Mouse (Mus musculus) adrenal gland, adult (tissue): Measurements from ENCODE around the gene Gpr4.

ENCODE experiments used
- DNase-seq, 2 experiments: peaks; one replicate each; pipeline ENCODE4 v3.0.0; 2022 to 2023; ENCODE audit warnings: low spot score in 1 of 2; ENCODE audit not compliant: inconsistent age in 2 of 2

Gpr4 gene

GRCm38 (mm10) chr7:19227883-19228792 is 15.8 kb downstream of the Gpr4 start, which contains the start of gene Opa3:
Opa3 (plus strand) TSS chr7:19228334.
- DNase-seq = peak; percentile 99 to 100

DNA sequence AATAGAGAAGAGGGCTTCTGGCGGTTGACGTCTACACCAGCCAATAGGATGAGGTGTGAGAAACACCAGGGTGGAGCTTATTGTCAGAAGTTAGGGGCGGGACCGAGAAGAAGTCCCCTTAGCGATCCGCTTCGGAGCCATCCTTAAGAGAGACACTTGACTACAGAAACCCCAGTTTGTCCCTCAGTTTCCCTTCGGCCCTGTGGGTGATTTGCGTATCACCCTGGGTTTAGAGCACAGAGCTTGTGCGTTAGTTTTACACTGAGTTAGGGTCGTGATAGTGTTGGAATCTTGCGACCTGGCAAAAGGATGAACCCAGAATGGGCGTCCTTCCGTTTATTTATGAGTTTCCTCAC is 16.4 kb downstream of the Gpr4 start:
- DNase-seq = no peak

GRCm38 (mm10) chr7:19229404-19229803 is 17.1 kb downstream of the Gpr4 start:
- no peak for DNase-seq

GRCm38 (mm10) chr7:19230041-19230580 is 17.8 kb downstream of the Gpr4 start:
- DNase-seq = peak in 1 of 2 experiments; percentile 41

- DNase-seq = no peak
Observed at GRCm38 (mm10) chr7:19230899-19231298, 18.6 kb downstream of the Gpr4 start.

DNA sequence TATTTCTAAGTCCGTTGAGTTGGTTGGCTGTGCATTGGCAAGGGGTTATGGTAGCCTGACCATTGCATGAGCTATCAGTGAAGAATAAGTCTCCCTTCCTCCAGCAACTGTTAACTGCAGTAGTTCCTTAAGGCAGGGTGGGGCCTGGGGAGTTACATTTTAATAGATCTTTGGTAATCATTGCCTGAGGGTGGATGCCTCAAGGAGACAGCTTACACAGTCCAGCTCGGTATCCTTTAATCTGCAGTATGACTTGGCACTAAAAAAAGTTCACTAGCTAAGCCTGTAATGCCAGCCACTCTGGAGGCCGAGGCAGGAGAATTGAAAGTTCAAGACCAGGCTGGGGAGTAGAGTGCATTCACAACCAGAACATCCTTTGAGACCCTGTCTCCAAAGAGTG is 19.5 kb downstream of the Gpr4 start:
- DNase-seq = no peak

DNA sequence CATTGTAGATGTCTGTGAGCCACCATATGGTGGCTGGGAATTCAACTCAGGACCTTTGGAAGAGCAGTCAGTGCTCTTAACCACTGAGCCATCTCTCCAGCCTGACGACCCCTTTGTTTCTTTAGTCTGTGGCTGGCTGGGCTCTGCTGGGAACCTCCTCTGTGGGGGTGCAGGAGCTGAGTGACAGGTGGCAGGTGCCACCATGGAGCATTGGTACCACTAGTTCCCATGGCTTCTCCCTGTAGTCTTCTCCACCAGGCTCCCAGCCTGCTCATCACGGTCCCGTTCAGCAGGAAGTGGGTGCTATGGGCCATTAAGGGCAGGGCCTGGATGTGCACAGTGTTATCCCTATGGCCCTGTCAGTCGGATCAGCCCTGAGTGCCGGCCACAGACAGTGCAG is 22.3 kb downstream of the Gpr4 start:
- no peak for DNase-seq

GRCm38 (mm10) chr7:19235092-19235671 is 22.8 kb downstream of the Gpr4 start:
- DNase-seq = no peak

- DNase-seq = peak in 1 of 2 experiments; percentile 33
Observed at GRCm38 (mm10) chr7:19236411-19236810, 24.1 kb downstream of the Gpr4 start.

- no peak for DNase-seq
Observed at GRCm38 (mm10) chr7:19238344-19238743, 26.0 kb downstream of the Gpr4 start.

GRCm38 (mm10) chr7:19239423-19239822 is 27.1 kb downstream of the Gpr4 start:
- peak; percentile 86 to 96 for DNase-seq

DNA sequence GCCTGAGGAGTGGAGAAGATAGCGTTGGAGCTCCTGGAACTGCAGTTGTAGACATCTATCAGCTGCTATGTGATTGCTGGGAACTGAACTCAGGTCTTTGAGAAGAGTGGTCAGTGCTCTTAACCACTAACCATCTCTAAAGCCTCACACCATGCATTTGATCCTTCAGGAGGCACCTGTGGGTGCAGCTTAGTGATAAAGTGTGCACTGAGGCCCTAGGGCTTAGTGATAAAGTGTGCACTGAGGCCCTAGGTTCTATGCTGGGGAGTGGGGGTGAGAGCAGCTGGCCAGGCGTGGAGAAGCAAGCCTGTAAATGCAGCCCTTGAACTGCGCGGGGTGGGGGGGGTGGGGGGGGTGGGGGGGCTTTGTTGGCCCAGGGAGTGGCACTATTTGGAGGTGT is 27.6 kb downstream of the Gpr4 start:
- no peak for DNase-seq

DNA sequence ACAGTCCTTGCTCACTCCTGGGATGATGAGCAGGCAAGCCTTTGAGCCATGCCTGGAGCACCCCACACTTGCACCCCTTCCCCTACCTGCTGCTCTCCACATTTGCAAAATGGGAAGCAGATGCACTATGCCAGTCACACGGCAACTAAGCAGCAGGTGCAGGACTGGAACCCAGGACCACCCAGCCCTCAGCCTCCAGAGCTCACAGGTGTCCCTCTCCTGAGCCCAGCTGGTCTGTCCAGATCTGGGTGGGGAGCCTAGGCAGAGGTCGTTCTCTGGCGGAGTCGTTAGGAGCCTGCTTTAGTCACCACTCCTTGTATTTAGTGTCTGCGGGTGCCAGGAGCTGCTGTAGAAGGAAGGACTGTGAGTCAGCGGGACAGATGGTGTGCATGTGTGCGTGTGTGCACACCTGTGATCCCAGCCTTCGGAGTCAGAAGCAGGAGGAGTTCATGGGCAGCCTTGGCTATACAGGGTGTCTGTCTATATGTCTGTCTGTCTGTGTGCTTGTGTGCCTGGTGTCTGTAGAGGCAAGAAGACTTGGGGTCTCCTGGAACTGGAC is 28.6 kb downstream of the Gpr4 start:
- no peak for DNase-seq

- DNase-seq = no peak
Observed at GRCm38 (mm10) chr7:19242005-19242404, 29.7 kb downstream of the Gpr4 start.

DNA sequence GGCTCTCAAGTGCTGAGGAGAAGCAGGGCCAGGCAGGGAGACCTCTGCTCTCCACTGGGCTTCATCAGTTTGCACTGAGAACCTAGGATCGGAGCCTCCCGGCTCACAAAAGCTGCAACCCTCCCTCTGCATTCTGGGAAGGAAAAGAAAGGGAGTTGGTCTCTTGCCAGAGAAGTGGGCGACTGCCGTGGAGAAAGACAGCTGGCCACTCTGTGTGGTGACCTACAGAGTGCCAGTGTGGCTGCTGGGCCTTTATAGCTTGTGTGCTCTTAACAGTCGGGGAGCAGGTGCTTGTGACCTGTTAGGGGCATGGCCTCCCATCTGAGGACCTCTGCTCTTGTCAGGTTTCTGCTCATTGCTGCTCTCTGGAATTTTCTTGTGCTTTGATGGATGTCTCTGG is 31.5 kb downstream of the Gpr4 start:
- DNase-seq = no peak

DNA sequence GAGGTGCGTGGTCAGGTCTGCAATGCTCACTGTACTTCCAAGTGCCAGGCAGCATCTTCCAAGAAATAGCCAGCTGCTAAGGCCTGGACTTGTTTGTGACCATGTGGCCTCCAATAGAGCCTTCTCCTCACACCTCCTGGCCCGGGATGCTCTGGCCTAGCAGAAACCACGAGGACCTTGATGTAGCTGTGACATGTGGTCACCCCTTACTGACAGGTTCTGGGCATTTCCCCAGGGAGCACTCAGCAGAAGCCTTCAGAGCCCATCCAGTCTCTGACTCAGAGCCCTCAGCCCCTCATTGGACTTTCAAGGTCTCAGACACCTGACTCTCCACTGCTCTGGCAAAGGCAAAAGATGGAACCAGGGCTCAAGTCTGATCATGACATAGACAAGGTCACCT is 32.7 kb downstream of the Gpr4 start:
- DNase-seq = peak; percentile 57 to 83

- DNase-seq = no peak
Observed at GRCm38 (mm10) chr7:19246855-19247254, 34.5 kb downstream of the Gpr4 start.

DNA sequence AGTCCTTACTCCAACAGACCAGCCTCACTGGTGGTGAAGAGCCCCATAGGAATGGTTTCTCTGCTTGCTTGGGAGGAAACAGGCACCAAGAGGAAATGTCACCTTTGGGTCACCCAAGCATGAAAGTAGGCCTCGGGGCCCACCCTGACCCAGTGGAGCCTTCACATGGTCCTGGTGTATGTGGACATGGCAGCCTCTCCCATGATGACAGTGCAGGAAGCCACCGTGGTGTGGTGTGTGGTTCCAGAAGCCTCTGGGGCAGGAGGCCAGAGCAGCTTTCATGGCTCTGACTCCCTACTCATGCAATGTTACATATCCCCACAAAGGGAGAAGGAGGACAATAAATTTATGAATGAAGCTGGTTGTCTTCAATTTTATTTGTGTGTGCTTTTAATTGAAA is 35.2 kb downstream of the Gpr4 start:
- DNase-seq = no peak

DNA sequence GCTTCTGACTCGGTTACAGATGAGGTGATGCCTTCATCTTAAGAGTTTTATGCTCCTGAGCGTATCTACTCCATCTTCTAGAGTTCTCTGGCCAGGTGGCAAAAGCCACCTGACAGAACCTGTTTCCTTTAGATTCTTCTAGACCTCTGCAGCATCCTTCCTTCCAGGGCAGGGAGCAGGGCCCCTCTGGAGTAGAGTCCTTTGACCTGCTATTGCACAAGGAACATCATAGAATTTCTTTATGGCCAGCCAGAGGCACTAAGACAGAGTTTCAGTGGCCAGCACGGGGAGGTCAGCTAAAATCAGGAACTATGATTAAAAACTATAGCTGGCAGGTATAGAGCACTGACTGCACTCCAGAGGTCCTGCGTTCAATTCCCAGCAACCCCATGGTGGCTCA is 39.7 kb downstream of the Gpr4 start:
- DNase-seq = no peak

GRCm38 (mm10) chr7:19253437-19253836 is 41.1 kb downstream of the Gpr4 start:
- DNase-seq = peak in 1 of 2 experiments; percentile 65

DNA sequence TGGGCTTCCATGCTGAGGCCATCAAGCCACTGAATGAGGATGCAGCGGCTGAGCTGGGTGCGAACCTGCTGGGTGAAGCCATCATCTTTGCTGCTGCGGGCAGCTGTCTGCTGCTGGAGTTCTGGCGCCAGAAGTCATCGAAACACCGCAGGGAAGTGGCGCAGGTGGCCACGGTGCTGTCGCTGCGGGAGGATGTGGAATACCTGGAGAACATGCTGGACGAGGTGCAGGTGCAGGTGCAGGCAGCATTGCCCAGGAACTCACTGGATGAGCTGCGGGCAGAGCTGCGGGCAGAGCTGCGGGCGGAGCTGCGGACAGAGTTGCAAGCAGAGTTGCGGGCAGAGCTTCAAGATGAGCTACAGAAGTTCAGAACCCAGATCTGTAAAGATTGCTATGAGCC is 43.1 kb downstream of the Gpr4 start:
- peak in 1 of 2 experiments; percentile 26 for DNase-seq

GRCm38 (mm10) chr7:19256567-19256966 is 44.2 kb downstream of the Gpr4 start:
- DNase-seq = no peak
